Mouse (Mus musculus): ENCODE measurements around the gene Spin2g.
"Not testable (repeated sequence)": the region's sequence is repeated elsewhere in the genome, so short reads cannot be mapped to it uniquely, and the experiment has no call there.

Gene Spin2g

DNA sequence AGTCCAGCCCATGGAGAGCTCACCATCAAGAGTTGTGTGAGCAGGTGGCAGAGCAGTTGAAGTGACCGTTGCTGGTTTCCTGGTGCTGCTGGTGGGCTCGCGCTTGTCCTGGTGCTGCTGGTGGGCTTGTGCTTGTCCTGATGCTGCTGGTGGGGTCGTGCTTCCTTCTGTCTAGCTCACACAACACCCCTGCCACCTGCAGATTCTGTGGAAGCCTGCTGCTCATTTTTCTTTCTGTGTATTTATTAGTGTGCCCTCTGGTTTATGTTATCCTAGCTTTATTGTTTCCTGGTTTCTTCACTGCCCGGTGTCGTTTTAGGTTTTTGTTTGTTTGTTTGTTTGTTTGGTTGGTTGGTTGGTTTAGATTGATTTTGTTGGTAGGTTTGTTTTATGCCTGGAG lies at the start of gene Spin2g:
TSS of gene Spin2g (minus strand) at position 101 of the 400 bp plus-strand sequence.
- DNase-seq (ENCODE audit: low spot score in 2 of 2): not testable (repeated sequence)

All from spleen, postnatal 4 days (tissue).